Comparison of ENCODE assay signal across 7 mouse cellular contexts in the genomic region with DNA sequence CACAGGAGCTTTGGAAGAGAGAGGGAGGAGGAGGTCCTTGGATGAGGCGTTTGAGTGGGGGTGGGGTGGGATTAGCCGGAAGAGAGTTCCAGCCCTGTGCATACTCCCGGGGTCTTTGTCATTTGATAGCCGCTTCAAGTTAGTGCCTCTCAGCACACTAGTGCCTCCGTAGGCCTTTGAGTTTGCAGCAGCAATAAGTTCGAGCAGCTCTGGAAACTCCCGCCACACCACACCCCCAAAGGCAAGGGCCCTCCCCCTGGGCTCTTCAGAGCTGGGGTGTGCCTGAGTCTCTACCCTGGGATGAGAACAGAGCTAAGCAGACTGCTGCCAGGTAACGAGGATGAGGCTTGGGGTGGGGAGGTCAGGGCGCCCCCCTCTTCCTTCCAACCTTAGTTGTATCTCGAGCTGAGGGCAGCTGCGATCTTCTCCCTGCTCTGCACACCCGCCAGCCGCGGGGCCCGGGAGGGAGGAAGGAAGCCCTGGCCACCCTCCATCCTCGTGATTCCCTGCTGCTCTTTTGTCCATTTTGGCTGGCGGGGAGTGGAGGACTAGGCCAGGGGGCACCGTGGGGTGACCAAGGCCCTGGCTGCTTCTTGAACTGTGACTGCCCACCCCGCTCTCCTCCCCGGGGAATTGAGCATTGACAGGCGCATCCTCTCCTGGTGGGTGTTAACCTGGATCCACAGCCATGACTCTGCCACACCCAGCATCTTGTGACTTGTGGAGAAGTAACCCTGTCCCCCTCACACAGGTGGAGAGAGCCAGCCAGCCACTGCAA. TPM values are rescaled to one million over a fixed set of nuclear protein-coding genes. Genes with fewer than 3 reads are reported as not detected.
DNase-seq lines count a peak whose midpoint lies in the region; ATAC-seq and TF ChIP-seq lines count a peak whose summit lies in the region.

No protein-coding gene starts in this region.

- no peaks in the 10 kb centered on the region for H3K27me3 ChIP-seq in intestine, embryonic 15.5 days (replicated peaks)
- H3K27me3 ChIP-seq in liver, postnatal 0 days (ENCODE audit: insufficient read depth, low read length), result no peaks in the 10 kb centered on the region
- H3K27me3 ChIP-seq in neural tube, embryonic 12.5 days (replicated peaks), result no peaks in the 10 kb centered on the region

- no peaks in the 10 kb centered on the region for H3K36me3 ChIP-seq in intestine, embryonic 15.5 days
- H3K36me3 ChIP-seq in liver, postnatal 0 days (replicated peaks; ENCODE audit: insufficient read depth, low read length), result no peaks in the 10 kb centered on the region
- H3K36me3 ChIP-seq in neural tube, embryonic 12.5 days, result no peaks in the 10 kb centered on the region

- peak; percentile 63 for DNase-seq in NIH3T3 (ENCODE audit: low read depth)
- peak; percentile 98 for DNase-seq in heart, adult 11 months
- peak; percentile 50 for DNase-seq in liver, postnatal 0 days
- DNase-seq in thymus, postnatal 25 days, result peak; percentile 80

- WGBS in intestine, embryonic 15.5 days, result 10% methylated on average over 19 of the region's 21 CpGs
- WGBS in liver, postnatal 0 days (ENCODE audit: insufficient replicate concordance), result 12% methylated on average over 19 of the region's 21 CpGs
- WGBS in neural tube, embryonic 12.5 days, result 4% methylated on average over 21 of the region's 21 CpGs

- no peaks in the 10 kb centered on the region for H3K9me3 ChIP-seq in intestine, embryonic 15.5 days
- no peaks in the 10 kb centered on the region for H3K9me3 ChIP-seq in liver, postnatal 0 days (ENCODE audit: low read length)
- no peaks in the 10 kb centered on the region for H3K9me3 ChIP-seq in neural tube, embryonic 12.5 days

- H3K4me2 ChIP-seq in intestine, embryonic 15.5 days (replicated peaks), result peak overlapping the region; percentile 65
- peak overlapping the region; percentile 66 for H3K4me2 ChIP-seq in liver, postnatal 0 days (ENCODE audit: low read depth, low read length)
- peak overlapping the region; percentile 55 for H3K4me2 ChIP-seq in neural tube, embryonic 12.5 days (replicated peaks)

- TF ChIP-seq CTCF in liver, postnatal 0 days (IDR thresholded peaks at IDR 0.05; ENCODE audit: low read depth), result no peak

- H3K4me3 ChIP-seq in intestine, embryonic 15.5 days (replicated peaks), result peak overlapping the region; percentile 29
- peak overlapping the region; percentile 44 for H3K4me3 ChIP-seq in liver, postnatal 0 days (ENCODE audit: low read depth, low read length)
- peak overlapping the region; percentile 11 for H3K4me3 ChIP-seq in neural tube, embryonic 12.5 days

- H3K9ac ChIP-seq in intestine, embryonic 15.5 days, result peak overlapping the region; percentile 35; the same call in 1 of the 2 replicates
- peak overlapping the region; percentile 66 for H3K9ac ChIP-seq in liver, postnatal 0 days (replicated peaks)
- H3K9ac ChIP-seq in neural tube, embryonic 12.5 days, result 0 out of 2 replicates have a peak overlapping the region, but pooled peaks have one; percentile 17

- peak overlapping the region; percentile 64; the same call in 1 of the 2 replicates for H3K27ac ChIP-seq in intestine, embryonic 15.5 days
- H3K27ac ChIP-seq in liver, postnatal 0 days (ENCODE audit: low read depth), result peak overlapping the region; percentile 64
- no peak overlapping the region for H3K27ac ChIP-seq in neural tube, embryonic 12.5 days

- H3K4me1 ChIP-seq in intestine, embryonic 15.5 days (replicated peaks), result peaks cover 9% of the 10 kb centered on the region; the same call in 1 of the 2 replicates
- peaks cover 12% of the 10 kb centered on the region; the same call in 1 of the 2 replicates for H3K4me1 ChIP-seq in liver, postnatal 0 days (ENCODE audit: insufficient read depth)
- peaks cover 12% of the 10 kb centered on the region for H3K4me1 ChIP-seq in neural tube, embryonic 12.5 days

- ATAC-seq in common myeloid progenitor, adult 5-6 weeks (replicated peaks; ENCODE audit: low read depth, poor library complexity, severe bottlenecking), result peak; percentile 70
- peak; percentile 85 for ATAC-seq in intestine, embryonic 15.5 days
- ATAC-seq in liver, postnatal 0 days, result peak; percentile 56
- ATAC-seq in neural tube, embryonic 12.5 days (ENCODE audit: low FRiP score, low read depth), result peak; percentile 37; the same call in 1 of the 2 replicates

- no peak for TF ChIP-seq EP300 in liver, postnatal 0 days (IDR thresholded peaks at IDR 0.05; ENCODE audit: low read depth)

RNA-seq across cellular contexts. Expression of gene Hvcn1, which starts 3.2 kb away (rescaled TPM):
- 9.2 and 9.3 TPM in 2 replicates for total RNA-seq in common myeloid progenitor, adult 5-6 weeks (2017)
- 5.2 and 5.8 TPM in 2 replicates for polyA plus RNA-seq in intestine, embryonic 15.5 days (2015; fragmentation: Nextera tagmentation; extraction: Ambion mirVana)
- polyA plus RNA-seq in liver, postnatal 0 days (2015; fragmentation: Nextera tagmentation; extraction: Ambion mirVana), result 7.0 and 7.3 TPM in 2 replicates
- 4.5 and 4.9 TPM in 2 replicates for polyA plus RNA-seq in neural tube, embryonic 12.5 days (2016; fragmentation: Nextera tagmentation; extraction: Ambion mirVana)

RNA-seq across cellular contexts. Expression of gene Ppp1cc, which starts 51.7 kb away (rescaled TPM):
- total RNA-seq in common myeloid progenitor, adult 5-6 weeks (2017), result 207 and 220 TPM in 2 replicates
- polyA plus RNA-seq in intestine, embryonic 15.5 days (2015; fragmentation: Nextera tagmentation; extraction: Ambion mirVana), result 240 and 244 TPM in 2 replicates
- 97.7 and 97.9 TPM in 2 replicates for polyA plus RNA-seq in liver, postnatal 0 days (2015; fragmentation: Nextera tagmentation; extraction: Ambion mirVana)
- 306 and 318 TPM in 2 replicates for polyA plus RNA-seq in neural tube, embryonic 12.5 days (2016; fragmentation: Nextera tagmentation; extraction: Ambion mirVana)

RNA-seq across cellular contexts. Expression of gene Tctn1, which starts 54.5 kb away (rescaled TPM):
- total RNA-seq in common myeloid progenitor, adult 5-6 weeks (2017), result 2.4 and 8.8 TPM in 2 replicates
- 3.0 and 3.2 TPM in 2 replicates for polyA plus RNA-seq in intestine, embryonic 15.5 days (2015; fragmentation: Nextera tagmentation; extraction: Ambion mirVana)
- 1.1 and 1.2 TPM in 2 replicates for polyA plus RNA-seq in liver, postnatal 0 days (2015; fragmentation: Nextera tagmentation; extraction: Ambion mirVana)
- polyA plus RNA-seq in neural tube, embryonic 12.5 days (2016; fragmentation: Nextera tagmentation; extraction: Ambion mirVana), result 4.6 and 4.9 TPM in 2 replicates
